Mouse (Mus musculus) neural tube, embryonic 13.5 days (tissue): ENCODE data around the gene Mindy4. TPM values are rescaled to one million over a fixed set of nuclear protein-coding genes. Genes with fewer than 3 reads are reported as not detected.

Experiments
- ATAC-seq: fragments of 200-750 bp; cut with Nextera tagmentation; 2 replicates; pipeline ENCODE4 v1.8.0; 2017; ENCODE audit warnings: low read depth, mild to moderate bottlenecking, moderate TSS enrichment, moderate library complexity
- H3K27ac ChIP-seq: fragments of 300-500 bp; sonication (generic); replicated peaks from 2 replicates; pipeline ENCODE4 v1.5.1; 2015; ENCODE audit warnings: moderate library complexity, mild to moderate bottlenecking, inconsistent platforms
- H3K27me3 ChIP-seq: fragments of 300-500 bp; sonication (generic); 2 replicates; pipeline ENCODE4 v1.6.1; 2015; ENCODE audit warnings: mild to moderate bottlenecking, inconsistent platforms
- H3K36me3 ChIP-seq: fragments of 300-500 bp; sonication (generic); 2 replicates; pipeline ENCODE4 v1.6.1; 2015; ENCODE audit warnings: mild to moderate bottlenecking, inconsistent platforms
- H3K4me1 ChIP-seq: fragments of 300-500 bp; sonication (generic); replicated peaks from 2 replicates; pipeline ENCODE4 v1.6.1; 2015; ENCODE audit warnings: inconsistent platforms
- H3K4me2 ChIP-seq: fragments of 300-500 bp; sonication (generic); 2 replicates; pipeline ENCODE4 v1.6.1; 2015; ENCODE audit warnings: inconsistent platforms, mild to moderate bottlenecking, moderate library complexity
- H3K4me3 ChIP-seq: fragments of 300-500 bp; sonication (generic); 2 replicates; pipeline ENCODE4 v1.5.1; 2015; ENCODE audit warnings: mild to moderate bottlenecking, inconsistent platforms
- H3K9ac ChIP-seq: fragments of 300-500 bp; sonication (generic); 2 replicates; pipeline ENCODE4 v1.6.1; 2015; ENCODE audit warnings: moderate library complexity, mild to moderate bottlenecking, inconsistent platforms
- H3K9me3 ChIP-seq: fragments of 300-500 bp; sonication (generic); 2 replicates; pipeline ENCODE4 v1.6.1; 2016; ENCODE audit warnings: inconsistent platforms
- WGBS: fragments of 180-500 bp; shearing (Covaris S2); methylation state at CpG from one replicate; pipeline ENCODE4 v1.1.7; 2015; 5-methylcytosine and 5-hydroxymethylcytosine counted together
- polyA plus RNA-seq: library from polyadenylated mRNA; unstranded; fragments of >200 nt; fragmentation: Nextera tagmentation; extraction: Ambion mirVana; gene quantifications from 2 replicates; pipeline ENCODE4 v1.2.1, GENCODE M21; 2015

Gene Mindy4
- polyA plus RNA-seq, 1 experiment from 2014 or later, result 9.9 TPM

GRCm38 (mm10) chr6:55264741-55265366 is 61.7 kb downstream of the Mindy4 start:
- H3K9ac ChIP-seq, result no peak overlapping the region
- 0 out of 2 replicates have a peak, but pooled peaks cover 3% of the 10 kb centered on the region for H3K4me1 ChIP-seq
- 85% methylated on average over 7 of the region's 7 CpGs for WGBS
- no peak overlapping the region for H3K4me3 ChIP-seq
- H3K36me3 ChIP-seq, result peaks cover 4% of the 10 kb centered on the region
- no peaks in the 10 kb centered on the region for H3K27me3 ChIP-seq
- H3K9me3 ChIP-seq, result no peaks in the 10 kb centered on the region
- no peak for ATAC-seq
- no peak overlapping the region for H3K4me2 ChIP-seq
- no peak overlapping the region for H3K27ac ChIP-seq

- H3K9me3 ChIP-seq, result no peaks in the 10 kb centered on the region
- no peak overlapping the region for H3K4me2 ChIP-seq
- H3K27me3 ChIP-seq, result no peaks in the 10 kb centered on the region
- no peak overlapping the region for H3K27ac ChIP-seq
- WGBS, result 74% methylated on average over 7 of the region's 7 CpGs
- peaks cover 7% of the 10 kb centered on the region for H3K4me1 ChIP-seq
- no peak overlapping the region for H3K4me3 ChIP-seq
- no peak overlapping the region for H3K9ac ChIP-seq
- H3K36me3 ChIP-seq, result no peaks in the 10 kb centered on the region
- no peak for ATAC-seq
Measured at GRCm38 (mm10) chr6:55272952-55273351, 69.8 kb downstream of the Mindy4 start.

GRCm38 (mm10) chr6:55273463-55273862 is 70.3 kb downstream of the Mindy4 start:
- no peaks in the 10 kb centered on the region for H3K27me3 ChIP-seq
- no peaks in the 10 kb centered on the region for H3K36me3 ChIP-seq
- H3K9me3 ChIP-seq, result no peaks in the 10 kb centered on the region
- H3K4me1 ChIP-seq, result peaks cover 7% of the 10 kb centered on the region
- H3K4me2 ChIP-seq, result no peak overlapping the region
- no peak overlapping the region for H3K27ac ChIP-seq
- no peak for ATAC-seq
- H3K9ac ChIP-seq, result no peak overlapping the region
- WGBS, result 90% methylated on average over 5 of the region's 5 CpGs
- no peak overlapping the region for H3K4me3 ChIP-seq

- no peaks in the 10 kb centered on the region for H3K36me3 ChIP-seq
- no peaks in the 10 kb centered on the region for H3K9me3 ChIP-seq
- no peak overlapping the region for H3K27ac ChIP-seq
- H3K4me2 ChIP-seq, result no peak overlapping the region
- no peak for ATAC-seq
- no peaks in the 10 kb centered on the region for H3K27me3 ChIP-seq
- WGBS, result 86% methylated on average over 10 of the region's 10 CpGs
- H3K4me1 ChIP-seq, result peaks cover 7% of the 10 kb centered on the region
- H3K9ac ChIP-seq, result no peak overlapping the region
- H3K4me3 ChIP-seq, result no peak overlapping the region
Measured at GRCm38 (mm10) chr6:55275000-55275399, 71.8 kb downstream of the Mindy4 start.

- 82% methylated on average over 8 of the region's 8 CpGs for WGBS
- no peak overlapping the region for H3K4me3 ChIP-seq
Measured at GRCm38 (mm10) chr6:55275786-55276185, 72.6 kb downstream of the Mindy4 start.

GRCm38 (mm10) chr6:55276692-55277282 is 73.6 kb downstream of the Mindy4 start:
- no peak overlapping the region for H3K9ac ChIP-seq
- H3K27ac ChIP-seq, result no peak overlapping the region
- no peaks in the 10 kb centered on the region for H3K27me3 ChIP-seq
- H3K36me3 ChIP-seq, result no peaks in the 10 kb centered on the region; the same call in 1 of the 2 replicates
- H3K4me2 ChIP-seq, result no peak overlapping the region
- peaks cover 7% of the 10 kb centered on the region for H3K4me1 ChIP-seq
- ATAC-seq, result peak; percentile 23; the same call in 1 of the 2 replicates
- no peaks in the 10 kb centered on the region for H3K9me3 ChIP-seq
- no peak overlapping the region for H3K4me3 ChIP-seq
- 80% methylated on average over 4 of the region's 4 CpGs for WGBS

More at GRCm38 (mm10) chr6:55275786-55276185, 72.6 kb downstream of the Mindy4 start:
- no peak for ATAC-seq
- Histone ChIP-seq H3K27me3 (no peaks in the 10 kb centered on the region), H3K9me3 (no peaks in the 10 kb centered on the region), H3K27ac (no peak overlapping the region), H3K4me2 (no peak overlapping the region), H3K4me1 (peaks cover 7% of the 10 kb centered on the region), H3K9ac (no peak overlapping the region), H3K36me3 (no peaks in the 10 kb centered on the region)

- H3K27ac ChIP-seq, result no peak overlapping the region
- H3K9me3 ChIP-seq, result peaks cover 5% of the 10 kb centered on the region; the same call in 1 of the 2 replicates
- H3K4me2 ChIP-seq, result no peak overlapping the region
- H3K4me3 ChIP-seq, result no peak overlapping the region
- peaks cover 3% of the 10 kb centered on the region for H3K4me1 ChIP-seq
- WGBS, result 86% methylated on average over 6 of the region's 6 CpGs
- no peaks in the 10 kb centered on the region for H3K27me3 ChIP-seq
- peaks cover 8% of the 10 kb centered on the region for H3K36me3 ChIP-seq
- ATAC-seq, result no peak
- H3K9ac ChIP-seq, result no peak overlapping the region
Measured at GRCm38 (mm10) chr6:55278086-55278485, 74.9 kb downstream of the Mindy4 start.

GRCm38 (mm10) chr6:55278520-55278919 is 75.3 kb downstream of the Mindy4 start:
- ATAC-seq, result no peak
- Histone ChIP-seq H3K4me3 (no peak overlapping the region), H3K27ac (no peak overlapping the region), H3K9ac (no peak overlapping the region), H3K4me2 (no peak overlapping the region), H3K4me1 (no peaks in the 10 kb centered on the region), H3K9me3 (peaks cover 8% of the 10 kb centered on the region; the same call in 1 of the 2 replicates), H3K36me3 (peaks cover 12% of the 10 kb centered on the region), H3K27me3 (no peaks in the 10 kb centered on the region)
- WGBS, result 82% methylated on average over 4 of the region's 4 CpGs

- Histone ChIP-seq H3K4me1 (no peaks in the 10 kb centered on the region), H3K9ac (no peak overlapping the region), H3K4me3 (no peak overlapping the region), H3K4me2 (no peak overlapping the region), H3K36me3 (peaks cover 12% of the 10 kb centered on the region), H3K9me3 (peaks cover 8% of the 10 kb centered on the region; the same call in 1 of the 2 replicates), H3K27ac (no peak overlapping the region), H3K27me3 (no peaks in the 10 kb centered on the region)
- no peak for ATAC-seq
- 90% methylated on average over 8 of the region's 8 CpGs for WGBS
Measured at GRCm38 (mm10) chr6:55280979-55281378, 77.8 kb downstream of the Mindy4 start.

GRCm38 (mm10) chr6:55281687-55282086 is 78.5 kb downstream of the Mindy4 start:
- Histone ChIP-seq H3K9ac (no peak overlapping the region), H3K4me1 (no peaks in the 10 kb centered on the region), H3K27me3 (no peaks in the 10 kb centered on the region), H3K27ac (no peak overlapping the region), H3K4me3 (no peak overlapping the region), H3K4me2 (no peak overlapping the region), H3K36me3 (peaks cover 12% of the 10 kb centered on the region), H3K9me3 (peaks cover 8% of the 10 kb centered on the region; the same call in 1 of the 2 replicates)
- 86% methylated on average over 7 of the region's 7 CpGs for WGBS
- no peak for ATAC-seq

- H3K4me3 ChIP-seq, result no peak overlapping the region
- H3K9me3 ChIP-seq, result peaks cover 8% of the 10 kb centered on the region; the same call in 1 of the 2 replicates
- H3K27ac ChIP-seq, result no peak overlapping the region
- peaks cover 12% of the 10 kb centered on the region for H3K36me3 ChIP-seq
- ATAC-seq, result no peak
- H3K4me1 ChIP-seq, result no peaks in the 10 kb centered on the region
- H3K4me2 ChIP-seq, result no peak overlapping the region
- 94% methylated on average over 8 of the region's 8 CpGs for WGBS
- H3K27me3 ChIP-seq, result no peaks in the 10 kb centered on the region
- H3K9ac ChIP-seq, result no peak overlapping the region
Measured at GRCm38 (mm10) chr6:55282348-55282747, 79.2 kb downstream of the Mindy4 start.

- H3K9ac ChIP-seq, result no peak overlapping the region
- H3K9me3 ChIP-seq, result peaks cover 8% of the 10 kb centered on the region; the same call in 1 of the 2 replicates
- no peak overlapping the region for H3K27ac ChIP-seq
- no peaks in the 10 kb centered on the region for H3K4me1 ChIP-seq
- H3K27me3 ChIP-seq, result no peaks in the 10 kb centered on the region
- H3K36me3 ChIP-seq, result peaks cover 12% of the 10 kb centered on the region
- no peak overlapping the region for H3K4me3 ChIP-seq
- ATAC-seq, result no peak
- WGBS, result 56% methylated on average over 5 of the region's 5 CpGs
- no peak overlapping the region for H3K4me2 ChIP-seq
Measured at GRCm38 (mm10) chr6:55285218-55285617, 82.0 kb downstream of the Mindy4 start.
